Mouse (Mus musculus) MEL (cell line): ENCODE results near the gene Ezh1. TPM values are rescaled to one million over a fixed set of nuclear protein-coding genes. Genes with fewer than 3 reads are reported as not detected.

Experiments used
- DNase-seq: peaks from one replicate; pipeline ENCODE4 v3.0.0; 2011; ENCODE audit warnings: low read depth, low spot score
- H3K27ac ChIP-seq: 2 replicates; pipeline ENCODE4 v1.5.1; 2012; ENCODE audit warnings: low read depth, mild to moderate bottlenecking, control low read depth, low read length, moderate library complexity; ENCODE audit not compliant: control insufficient read depth
- H3K27me3 ChIP-seq, 2 experiments: fragments of 150-350 bp in 1 of 2; sonication (generic) in 1 of 2; 2 replicates each; pipeline ENCODE4 v1.6.1; 2012; ENCODE audit warnings: low read length in 2 of 2, mild to moderate bottlenecking in 2 of 2, improper control_type of control experiment in 1 of 2, moderate library complexity in 1 of 2; ENCODE audit not compliant: insufficient read depth in 2 of 2, control insufficient read depth in 1 of 2
- H3K36me3 ChIP-seq, 2 experiments: 2 replicates each; pipeline ENCODE4 v1.6.1; 2012 to 2014; ENCODE audit warnings: low read length in 2 of 2, improper control_type of control experiment in 1 of 2, inconsistent platforms in 1 of 2, mild to moderate bottlenecking in 1 of 2; ENCODE audit not compliant: insufficient read depth in 2 of 2, control insufficient read depth in 1 of 2
- H3K4me1 ChIP-seq, 2 experiments: fragments of 150-350 bp in 1 of 2; sonication (generic) in 1 of 2; 2 replicates each; pipeline ENCODE4 v1.6.1; 2012; ENCODE audit warnings: low read length in 2 of 2, improper control_type of control experiment in 1 of 2, mild to moderate bottlenecking in 1 of 2; ENCODE audit not compliant: insufficient read depth in 2 of 2, control insufficient read depth in 1 of 2
- H3K4me3 ChIP-seq, 2 experiments: fragments of 150-350 bp in 1 of 2; sonication (generic) in 1 of 2; 2 replicates each; pipeline ENCODE4 v1.5.1; 2012; ENCODE audit warnings: low read depth in 2 of 2, low read length in 2 of 2, mild to moderate bottlenecking in 2 of 2, moderate library complexity in 2 of 2, control low read depth in 1 of 2, improper control_type of control experiment in 1 of 2; ENCODE audit not compliant: control insufficient read depth in 1 of 2, insufficient read depth in 1 of 2
- H3K79me2 ChIP-seq: 2 replicates; pipeline ENCODE4 v1.6.1; 2012; ENCODE audit warnings: mild to moderate bottlenecking, low read length, moderate library complexity; ENCODE audit not compliant: control insufficient read depth, poor library complexity, insufficient read depth
- H3K9ac ChIP-seq: 2 replicates; pipeline ENCODE4 v1.6.1; 2012; ENCODE audit warnings: low read depth, mild to moderate bottlenecking, control low read depth, low read length, moderate library complexity; ENCODE audit not compliant: control insufficient read depth, poor library complexity, severe bottlenecking
- H3K9me3 ChIP-seq: fragments of 150-350 bp; sonication (generic); replicated peaks from 2 replicates; pipeline ENCODE4 v1.6.1; 2012; ENCODE audit warnings: mild to moderate bottlenecking, low read length, improper control_type of control experiment, moderate library complexity; ENCODE audit not compliant: insufficient read depth
- BHLHE40 ChIP-seq: IDR thresholded peaks from 2 replicates; pipeline ENCODE4 v1.6.1; 2012; ENCODE audit warnings: low read depth, mild to moderate bottlenecking, inconsistent platforms, low read length, improper control_type of control experiment, borderline replicate concordance
- E2F4 ChIP-seq: IDR thresholded peaks from 2 replicates; pipeline ENCODE4 v1.6.1; 2011; ENCODE audit warnings: low read depth, low read length, improper control_type of control experiment, borderline replicate concordance
- GATA1 ChIP-seq: IDR thresholded peaks from 2 replicates; pipeline ENCODE4 v1.6.1; 2011; ENCODE audit warnings: low read depth, low read length, improper control_type of control experiment
- HCFC1 ChIP-seq: IDR thresholded peaks from 2 replicates; pipeline ENCODE4 v1.6.1; 2012; ENCODE audit warnings: low read depth, mild to moderate bottlenecking, inconsistent platforms, low read length, improper control_type of control experiment, moderate library complexity
- MEF2A ChIP-seq: IDR thresholded peaks from 2 replicates; pipeline ENCODE4 v1.6.1; 2014; ENCODE audit warnings: low read depth, mild to moderate bottlenecking, inconsistent platforms, low read length, improper control_type of control experiment; ENCODE audit not compliant: poor library complexity, insufficient replicate concordance, severe bottlenecking; ENCODE audit errors: extremely low read depth
- MXI1 ChIP-seq: IDR thresholded peaks from 2 replicates; pipeline ENCODE4 v1.6.1; 2011; ENCODE audit warnings: mild to moderate bottlenecking, low read depth, low read length, improper control_type of control experiment
- MYB ChIP-seq: IDR thresholded peaks from 2 replicates; pipeline ENCODE4 v1.6.1; 2011; ENCODE audit warnings: mild to moderate bottlenecking, low read depth, low read length, improper control_type of control experiment
- RAD21 ChIP-seq: IDR thresholded peaks from 2 replicates; pipeline ENCODE4 v1.6.1; 2011; ENCODE audit warnings: mild to moderate bottlenecking, low read depth, low read length, improper control_type of control experiment
- USF1 ChIP-seq: IDR thresholded peaks from 2 replicates; pipeline ENCODE4 v1.6.1; 2014; ENCODE audit warnings: low read depth, mild to moderate bottlenecking, inconsistent platforms, low read length, improper control_type of control experiment, moderate library complexity
- ZNF384 ChIP-seq: IDR thresholded peaks from 2 replicates; pipeline ENCODE4 v1.6.1; 2012; ENCODE audit warnings: low read depth, mild to moderate bottlenecking, inconsistent platforms, low read length, improper control_type of control experiment
- polyA plus RNA-seq, 2 experiments: library from polyadenylated mRNA; stranded (reverse) in 1 of 2; unstranded in 1 of 2; fragments of >175 nt in 1 of 2; fragments of >200 nt in 1 of 2; gene quantifications; 2 replicates each; pipeline versions ENCODE4 v1.2.1 to v1.2.4; 2012; ENCODE audit warnings: low replicate concordance in 2 of 2, low read depth in 1 of 2; ENCODE audit not compliant: insufficient read length in 2 of 2, insufficient read depth in 1 of 2, missing spikeins in 1 of 2
- total RNA-seq: library from RNA; depleted of rRNA; stranded (reverse); fragments of 300-350 nt; gene quantifications from 2 replicates; pipeline ENCODE4 v1.2.3, GENCODE M21; 2012; rRNA removed

Gene Ezh1
- total and polyA plus RNA-seq, 3 experiments: 5.0 to 8.4 TPM; not detected in 1

DNA sequence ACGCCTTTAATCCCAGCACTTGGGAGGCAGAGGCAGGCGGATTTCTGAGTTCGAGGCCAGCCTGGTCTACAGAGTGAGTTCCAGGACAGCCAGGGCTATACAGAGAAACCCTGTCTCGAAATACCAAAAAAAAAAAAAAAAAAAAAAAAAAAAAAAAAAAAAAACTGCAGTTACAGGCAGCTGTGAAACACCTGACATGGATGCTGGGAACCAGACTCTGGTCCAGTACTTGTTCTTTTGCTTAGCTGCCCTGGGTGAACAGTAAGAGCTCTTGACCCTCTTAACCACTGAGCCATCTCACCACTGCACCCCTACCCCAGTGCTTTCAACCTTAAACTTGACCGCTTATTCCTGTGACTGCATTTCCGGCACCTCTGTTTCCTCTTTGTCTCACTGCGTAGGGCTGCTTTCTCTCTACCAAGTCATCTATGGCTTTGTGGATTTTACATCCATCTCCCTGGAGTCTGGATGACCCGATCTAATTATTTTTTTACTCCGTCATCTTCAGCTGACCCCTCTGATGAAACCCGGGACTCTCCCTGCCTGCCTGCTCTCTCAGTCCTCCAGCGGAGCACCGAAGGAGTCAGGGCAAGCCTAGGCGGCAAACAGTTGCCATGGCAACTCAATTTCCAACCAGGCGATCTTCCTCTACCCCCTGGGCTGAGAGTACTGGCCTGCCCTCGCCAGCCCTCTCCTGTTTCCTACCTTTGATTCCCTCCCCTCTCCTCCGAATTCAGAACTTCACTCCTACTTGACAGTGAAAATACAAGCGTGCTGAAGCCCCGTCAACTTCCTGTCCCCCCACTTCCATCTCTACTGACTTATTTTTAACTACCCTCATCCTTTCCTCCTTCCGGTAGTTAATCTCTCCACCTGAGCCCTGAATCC is 82.7 kb downstream of the Ezh1 start:
- no peaks in the 10 kb centered on the region for H3K79me2 ChIP-seq
- H3K36me3 ChIP-seq: no peaks in the 10 kb centered on the region
- peak; percentile 52 for DNase-seq
- H3K27me3 ChIP-seq: peaks cover 0 to 6% of the 10 kb centered on the region in 2 experiments; a peak in 3 of 4 replicates
- H3K4me3 ChIP-seq: peak overlapping the region in 1 of 2 experiments; percentile 1; a peak in 2 of 4 replicates
- H3K9me3 ChIP-seq: no peaks in the 10 kb centered on the region
- H3K9ac ChIP-seq: peak overlapping the region; percentile 7; the same call in 1 of the 2 replicates
- no peak overlapping the region for H3K27ac ChIP-seq
- peaks cover 0 to 16% of the 10 kb centered on the region in 2 experiments; a peak in 1 of 4 replicates for H3K4me1 ChIP-seq
- TF ChIP-seq GATA1 (no peak), ZNF384 (peak; percentile 56), MYB (no peak), RAD21 (no peak), BHLHE40 (no peak)

DNA sequence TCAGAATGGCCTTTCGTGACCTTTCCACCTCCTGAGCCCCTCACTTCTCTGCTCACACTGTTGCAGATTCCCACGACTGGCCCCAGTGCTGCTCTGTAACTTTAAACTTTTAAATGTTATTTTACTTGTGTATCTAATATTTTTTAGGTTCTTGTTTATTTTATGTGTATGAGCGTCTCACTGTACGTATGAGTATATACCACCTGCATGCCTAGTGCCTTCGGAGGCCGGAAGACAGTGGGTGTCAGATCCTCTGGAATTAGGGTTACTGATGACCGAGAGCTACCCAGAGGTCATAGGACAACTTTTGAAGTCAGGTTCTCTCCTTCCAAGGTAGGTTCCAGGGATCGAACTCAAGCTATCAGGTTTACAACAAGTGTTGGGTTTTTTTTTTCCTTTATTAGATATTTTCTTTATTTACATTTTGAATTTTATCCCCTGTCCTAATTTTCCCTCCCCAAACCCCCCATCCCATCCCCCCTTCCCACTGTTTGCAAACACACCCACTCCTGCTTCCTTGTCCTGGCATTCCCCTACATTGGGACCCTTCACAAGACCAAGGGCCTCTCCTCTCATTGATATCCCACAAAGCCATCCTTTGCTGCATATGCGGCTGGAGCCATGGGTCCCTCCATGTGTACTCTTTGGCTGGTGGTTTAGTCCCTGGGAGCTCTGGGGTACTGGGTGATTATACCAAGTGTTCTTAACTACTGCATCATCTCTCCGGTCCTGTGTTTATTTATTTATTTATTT is 83.9 kb downstream of the Ezh1 start:
- no peaks in the 10 kb centered on the region for H3K79me2 ChIP-seq
- TF ChIP-seq GATA1 (no peak), HCFC1 (no peak), ZNF384 (no peak), E2F4 (no peak), USF1 (no peak), MXI1 (no peak), MEF2A (no peak)
- H3K9ac ChIP-seq: no peak overlapping the region
- no peaks in the 10 kb centered on the region for H3K36me3 ChIP-seq
- no peaks in the 10 kb centered on the region for H3K9me3 ChIP-seq
- DNase-seq: no peak
- H3K4me1 ChIP-seq: peaks cover 0 to 19% of the 10 kb centered on the region in 2 experiments; a peak in 1 of 4 replicates
- no peak overlapping the region for H3K27ac ChIP-seq
- H3K4me3 ChIP-seq: no peak overlapping the region
- peaks cover 0 to 6% of the 10 kb centered on the region in 2 experiments; a peak in 3 of 4 replicates for H3K27me3 ChIP-seq

Other genes with a start within 250 kb of the Ezh1 start
- 12.8 and 20.8 TPM in 2 replicates for gene Atp6v0a1, start 217.0 kb downstream of the Ezh1 start, total RNA-seq
- 10 to 100 TPM in 1 of 2 experiments, not detected in 1; 23.2 TPM for gene Atp6v0a1, start 217.0 kb downstream of the Ezh1 start, polyA plus RNA-seq
- gene Naglu, start 156.5 kb downstream of the Ezh1 start, total RNA-seq: 1.1 and 1.5 TPM in 2 replicates
- 1 to 10 TPM in 1 of 2 experiments, not detected in 1; 3.1 TPM for gene Naglu, start 156.5 kb downstream of the Ezh1 start, polyA plus RNA-seq
- not detected in 2 replicates for gene Hsd17b1, start 148.1 kb downstream of the Ezh1 start, total RNA-seq
- gene Hsd17b1, start 148.1 kb downstream of the Ezh1 start, polyA plus RNA-seq: not detected
- gene Coasy, start 143.9 kb downstream of the Ezh1 start, total RNA-seq: 34.8 and 42.9 TPM in 2 replicates
- 10 to 100 TPM in 1 of 2 experiments, not detected in 1; 44.2 TPM for gene Coasy, start 143.9 kb downstream of the Ezh1 start, polyA plus RNA-seq
- 70.8 and 75.9 TPM in 2 replicates for gene Mlx, start 139.2 kb downstream of the Ezh1 start, total RNA-seq
- gene Mlx, start 139.2 kb downstream of the Ezh1 start, polyA plus RNA-seq: 10 to 100 TPM in 1 of 2 experiments, not detected in 1; 57.5 TPM
- gene Psmc3ip, start 131.0 kb downstream of the Ezh1 start, total RNA-seq: 9.1 and 14.5 TPM in 2 replicates
- gene Psmc3ip, start 131.0 kb downstream of the Ezh1 start, polyA plus RNA-seq: 1 to 10 TPM in 1 of 2 experiments, not detected in 1; 8.2 TPM
- gene Retreg3, start 106.6 kb downstream of the Ezh1 start, total RNA-seq: 17.0 and 24.6 TPM in 2 replicates
- 10 to 100 TPM in 1 of 2 experiments, not detected in 1; 23.4 TPM for gene Retreg3, start 106.6 kb downstream of the Ezh1 start, polyA plus RNA-seq
- gene Tubg1, start 106.5 kb downstream of the Ezh1 start, total RNA-seq: 60.0 and 68.1 TPM in 2 replicates
- 100 to 1,000 TPM; 125 to 183 TPM for gene Tubg1, start 106.5 kb downstream of the Ezh1 start, polyA plus RNA-seq
- not detected in 2 replicates for gene Tubg2, start 70.6 kb downstream of the Ezh1 start, total RNA-seq
- not detected for gene Tubg2, start 70.6 kb downstream of the Ezh1 start, polyA plus RNA-seq
- gene Cntnap1, start 55.9 kb downstream of the Ezh1 start, total RNA-seq: not detected in 2 replicates
- under 1 TPM in 1 of 2 experiments, not detected in 1; 0.01 TPM for gene Cntnap1, start 55.9 kb downstream of the Ezh1 start, polyA plus RNA-seq
- 0.81 and 1.4 TPM in 2 replicates for gene Plekhh3, start 55.1 kb downstream of the Ezh1 start, total RNA-seq
- 1 to 10 TPM in 1 of 2 experiments, not detected in 1; 1.5 TPM for gene Plekhh3, start 55.1 kb downstream of the Ezh1 start, polyA plus RNA-seq
- not detected in 2 replicates for gene Ccr10, start 51.0 kb downstream of the Ezh1 start, total RNA-seq
- gene Ccr10, start 51.0 kb downstream of the Ezh1 start, polyA plus RNA-seq: not detected
- gene Ramp2, start 19.6 kb upstream of the Ezh1 start, total RNA-seq: 0.12 TPM in 1 of 2 replicates, not detected in the other
- gene Ramp2, start 19.6 kb upstream of the Ezh1 start, polyA plus RNA-seq: not detected
- gene Vps25, start 27.2 kb upstream of the Ezh1 start, total RNA-seq: 68.4 and 75.5 TPM in 2 replicates
- gene Vps25, start 27.2 kb upstream of the Ezh1 start, polyA plus RNA-seq: 100 to 1,000 TPM in 1 of 2 experiments, not detected in 1; 107 TPM
- 0.72 and 0.92 TPM in 2 replicates for gene Wnk4, start 34.1 kb upstream of the Ezh1 start, total RNA-seq
- gene Wnk4, start 34.1 kb upstream of the Ezh1 start, polyA plus RNA-seq: 1 to 10 TPM in 1 of 2 experiments, not detected in 1; 3.4 TPM
- gene Cntd1, start 52.5 kb upstream of the Ezh1 start, total RNA-seq: 2.4 TPM in 2 replicates
- gene Cntd1, start 52.5 kb upstream of the Ezh1 start, polyA plus RNA-seq: under 1 TPM in 1 of 2 experiments, not detected in 1; 0.84 TPM
- gene Coa3, start 52.7 kb upstream of the Ezh1 start, total RNA-seq: 294 and 325 TPM in 2 replicates
- 100 to 1,000 TPM in 1 of 2 experiments, not detected in 1; 120 TPM for gene Coa3, start 52.7 kb upstream of the Ezh1 start, polyA plus RNA-seq
- gene Becn1, start 75.8 kb upstream of the Ezh1 start, total RNA-seq: 167 and 181 TPM in 2 replicates
- 100 to 1,000 TPM in 1 of 2 experiments, not detected in 1; 122 TPM for gene Becn1, start 75.8 kb upstream of the Ezh1 start, polyA plus RNA-seq
- gene Psme3, start 89.8 kb upstream of the Ezh1 start, total RNA-seq: 129 and 139 TPM in 2 replicates
- gene Psme3, start 89.8 kb upstream of the Ezh1 start, polyA plus RNA-seq: 100 to 1,000 TPM; 369 to 446 TPM
- gene Aoc2, start 98.6 kb upstream of the Ezh1 start, total RNA-seq: 9.1 and 12.1 TPM in 2 replicates
- 10 to 100 TPM in 1 of 2 experiments, not detected in 1; 21.1 TPM for gene Aoc2, start 98.6 kb upstream of the Ezh1 start, polyA plus RNA-seq
- 0.62 and 0.69 TPM in 2 replicates for gene Aoc3, start 104.1 kb upstream of the Ezh1 start, total RNA-seq
- 1 to 10 TPM in 1 of 2 experiments, not detected in 1; 2.2 TPM for gene Aoc3, start 104.1 kb upstream of the Ezh1 start, polyA plus RNA-seq
- gene G6pc, start 141.1 kb upstream of the Ezh1 start, total RNA-seq: not detected in 2 replicates
- gene G6pc, start 141.1 kb upstream of the Ezh1 start, polyA plus RNA-seq: not detected
- gene Aarsd1, start 191.2 kb upstream of the Ezh1 start, total RNA-seq: 133 TPM in 2 replicates
- gene Aarsd1, start 191.2 kb upstream of the Ezh1 start, polyA plus RNA-seq: 100 to 1,000 TPM in 1 of 2 experiments, 10 to 100 TPM in 1; 80.5 to 371 TPM
- gene Gm27029, start 198.3 kb upstream of the Ezh1 start, total RNA-seq: 6.8 and 7.4 TPM in 2 replicates
- 1 to 10 TPM in 1 of 2 experiments, not detected in 1; 4.2 TPM for gene Gm27029, start 198.3 kb upstream of the Ezh1 start, polyA plus RNA-seq
- gene Rundc1, start 198.6 kb upstream of the Ezh1 start, total RNA-seq: 8.5 and 9.2 TPM in 2 replicates
- gene Rundc1, start 198.6 kb upstream of the Ezh1 start, polyA plus RNA-seq: 10 to 100 TPM in 1 of 2 experiments, not detected in 1; 13.1 TPM
- gene Ptges3l, start 198.9 kb upstream of the Ezh1 start, total RNA-seq: 1.4 and 1.6 TPM in 2 replicates
- gene Ptges3l, start 198.9 kb upstream of the Ezh1 start, polyA plus RNA-seq: 1 to 10 TPM in 1 of 2 experiments, not detected in 1; 2.3 TPM
- 2,405 and 2,621 TPM in 2 replicates for gene Rpl27, start 215.8 kb upstream of the Ezh1 start, total RNA-seq
- gene Rpl27, start 215.8 kb upstream of the Ezh1 start, polyA plus RNA-seq: 100 to 1,000 TPM in 1 of 2 experiments, not detected in 1; 595 TPM
- 37.5 and 64.4 TPM in 2 replicates for gene Ifi35, start 221.9 kb upstream of the Ezh1 start, total RNA-seq
- gene Ifi35, start 221.9 kb upstream of the Ezh1 start, polyA plus RNA-seq: 100 to 1,000 TPM in 1 of 2 experiments, 10 to 100 TPM in 1; 35.5 to 146 TPM
- 4.2 and 6.4 TPM in 2 replicates for gene Rnd2, start 238.5 kb upstream of the Ezh1 start, total RNA-seq
- gene Rnd2, start 238.5 kb upstream of the Ezh1 start, polyA plus RNA-seq: 10 to 100 TPM in 1 of 2 experiments, not detected in 1; 18.6 TPM
- gene Vat1, start 239.8 kb upstream of the Ezh1 start, total RNA-seq: 43.9 and 49.5 TPM in 2 replicates
- 100 to 1,000 TPM in 1 of 2 experiments, not detected in 1; 125 TPM for gene Vat1, start 239.8 kb upstream of the Ezh1 start, polyA plus RNA-seq